Mouse (Mus musculus) cerebral cortex, adult 2 months (tissue): ENCODE data around the gene Csnk1e.

Experiments used
- WGBS: fragments of 180-500 bp; shearing (Covaris S2); methylation state at CpG from one replicate; pipeline ENCODE4 v1.1.7; 2018; 5-methylcytosine and 5-hydroxymethylcytosine counted together

Csnk1e gene

GRCm38 (mm10) chr15:79422715-79423243 is 32.6 kb downstream of the Csnk1e start:
- 76% methylated on average over 6 of the region's 6 CpGs for WGBS

GRCm38 (mm10) chr15:79418677-79419076 is 36.7 kb downstream of the Csnk1e start:
- 80% methylated on average over 11 of the region's 11 CpGs for WGBS

- WGBS, result 86% methylated on average over 3 of the region's 3 CpGs
These were observed 37.1 kb downstream of the Csnk1e start for GRCm38 (mm10) chr15:79418265-79418664.

- 94% methylated on average over 3 of the region's 3 CpGs for WGBS
These were observed 38.0 kb downstream of the Csnk1e start for GRCm38 (mm10) chr15:79417379-79417778.

- WGBS, result 90% methylated on average over 10 of the region's 10 CpGs
These were observed 38.8 kb downstream of the Csnk1e start for GRCm38 (mm10) chr15:79416460-79417085.

GRCm38 (mm10) chr15:79414513-79414912 is 40.9 kb downstream of the Csnk1e start:
- WGBS, result 54% methylated on average over 4 of the region's 4 CpGs

- 89% methylated on average over 8 of the region's 8 CpGs for WGBS
These were observed 41.6 kb downstream of the Csnk1e start for GRCm38 (mm10) chr15:79413802-79414201.

- 97% methylated on average over 3 of the region's 3 CpGs for WGBS
These were observed 42.2 kb downstream of the Csnk1e start for GRCm38 (mm10) chr15:79413201-79413600.

- 80% methylated on average over 10 of the region's 10 CpGs for WGBS
These were observed 43.9 kb downstream of the Csnk1e start for GRCm38 (mm10) chr15:79411363-79412065.

- WGBS, result 96% methylated on average over 4 of the region's 4 CpGs
These were observed 46.2 kb downstream of the Csnk1e start for GRCm38 (mm10) chr15:79409077-79409573.

GRCm38 (mm10) chr15:79406564-79406963 is 48.8 kb downstream of the Csnk1e start:
- WGBS, result 89% methylated on average over 4 of the region's 4 CpGs

GRCm38 (mm10) chr15:79404277-79404676 is 51.1 kb downstream of the Csnk1e start:
- WGBS, result 67% methylated on average over 1 of the region's 1 CpGs

- whole genome bisulfite sequencing, result 19% methylated on average over 9 of the region's 9 CpGs
These were observed 51.6 kb downstream of the Csnk1e start for GRCm38 (mm10) chr15:79403763-79404210.

- WGBS, result under 1% methylated on average over 90 of the region's 90 CpGs
These were observed 52.3 kb downstream of the Csnk1e start, which contains the start of gene Tmem184b for GRCm38 (mm10) chr15:79402836-79403762. TSS of gene Tmem184b (minus strand) at chr15:79403569.

GRCm38 (mm10) chr15:79402176-79402575 is 53.2 kb downstream of the Csnk1e start:
- 9% methylated on average over 5 of the region's 5 CpGs for WGBS

- 24% methylated on average over 7 of the region's 7 CpGs for WGBS
These were observed 54.4 kb downstream of the Csnk1e start for GRCm38 (mm10) chr15:79400975-79401365.

GRCm38 (mm10) chr15:79400134-79400974 is 55.0 kb downstream of the Csnk1e start:
- 58% methylated on average over 6 of the region's 6 CpGs for WGBS

- WGBS, result 63% methylated on average over 14 of the region's 14 CpGs
These were observed 55.9 kb downstream of the Csnk1e start for GRCm38 (mm10) chr15:79399231-79400052.

- WGBS, result 70% methylated on average over 11 of the region's 11 CpGs
These were observed 58.6 kb downstream of the Csnk1e start for GRCm38 (mm10) chr15:79396736-79397135.

GRCm38 (mm10) chr15:79395281-79395680 is 60.1 kb downstream of the Csnk1e start:
- whole genome bisulfite sequencing, result 66% methylated on average over 6 of the region's 6 CpGs
